Comparison of ENCODE assay signal across 6 mouse cellular contexts in the genomic region with DNA sequence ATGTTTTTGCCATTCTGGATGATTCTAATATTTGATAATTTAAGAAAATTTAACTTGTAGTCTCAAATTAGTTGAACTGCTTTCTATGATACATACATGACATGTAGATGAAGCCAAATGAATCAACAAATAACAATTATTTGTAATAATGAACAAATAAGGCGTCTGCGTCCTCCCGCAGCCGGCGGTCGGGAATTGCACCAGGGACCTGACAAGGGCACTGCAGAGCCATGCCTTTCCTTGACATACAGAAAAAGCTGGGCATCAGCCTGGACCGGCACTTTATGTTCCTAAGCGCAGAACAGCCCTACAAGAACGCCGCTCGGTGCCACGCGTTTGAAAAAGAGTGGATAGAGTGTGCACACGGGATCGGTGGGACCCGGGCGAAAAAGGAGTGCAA.
DNase-seq lines count a peak whose midpoint lies in the region; ATAC-seq lines count a peak whose summit lies in the region.
"Not testable (repeated sequence)": the region's sequence is repeated elsewhere in the genome, so short reads cannot be mapped to it uniquely, and the experiment has no call there.

No protein-coding gene starts in this region.

- 0 out of 2 replicates have a peak overlapping the region, but pooled peaks have one; percentile 31 for H3K9ac ChIP-seq in ES-E14 (ENCODE audit: insufficient read depth, low read depth, low read length, poor library complexity, severe bottlenecking)

- peak; percentile 78 for ATAC-seq in erythroblast, adult 5-6 weeks (replicated peaks; ENCODE audit: low FRiP score, poor library complexity, severe bottlenecking)
- peak; percentile 56 for ATAC-seq in granulocyte monocyte progenitor cell, adult 5-6 weeks (replicated peaks; ENCODE audit: poor library complexity, severe bottlenecking)
- 0 out of 2 replicates have a peak, but pooled peaks have one; percentile 50 for ATAC-seq in megakaryocyte progenitor cell, adult 5-6 weeks (replicated peaks; ENCODE audit: poor library complexity)

- DNase-seq in 3134 (ENCODE audit: extremely low read depth, insufficient read length, low spot score) (peak; percentile 2), ES-E14 (ENCODE audit: low read depth, low spot score) (peak; percentile 7), ZHBTc4 (ENCODE audit: low read depth, low spot score) (peak; percentile 35)

- not testable (repeated sequence) for H3K4me1 ChIP-seq in ES-E14 (ENCODE audit: control insufficient read depth in 2 of 2, insufficient read depth in 2 of 2, low read length in 2 of 2, poor library complexity in 1 of 2)

- not testable (repeated sequence) for H3K9me3 ChIP-seq in ES-E14 (ENCODE audit: control insufficient read depth, insufficient read depth, low read depth, low read length)

- in situ Hi-C loops in ES-E14 (cut with MboI; ENCODE audit: low sequenced_read_pairs in 2 of 2, unreplicated experiment in 2 of 2): not testable (repeated sequence)

- peak overlapping the region in 1 of 2 experiments; percentile 17; a peak in 1 of 4 replicates for H3K4me3 ChIP-seq in ES-E14 (ENCODE audit: insufficient read depth in 1 of 2, low read depth in 1 of 2, low read length in 2 of 2, poor library complexity in 1 of 2, severe bottlenecking in 1 of 2)

- not testable (repeated sequence) for H3K27ac ChIP-seq in ES-E14 (ENCODE audit: insufficient read depth, low read depth, low read length, poor library complexity, severe bottlenecking)

- not testable (repeated sequence) for H3K36me3 ChIP-seq in ES-E14 (ENCODE audit: control insufficient read depth, insufficient read depth, low read length, poor library complexity, severe bottlenecking)
